Mouse (Mus musculus): ENCODE measurements around the gene Hdac6.
A peak's percentile ranks its signal among the peaks of the same experiment; 100 is the strongest.
"Not testable (repeated sequence)": the region's sequence is repeated elsewhere in the genome, so short reads cannot be mapped to it uniquely, and the experiment has no call there.

Gene Hdac6

GRCm38 (mm10) chrX:7919601-7920383 is 27.9 kb downstream of the Hdac6 start, which contains the start of gene Pcsk1n:
Pcsk1n (plus strand) TSS chrX:7919822.
- DNase-seq (ENCODE audit: low spot score in 2 of 2): peak; percentile 70 to 74

- not testable (repeated sequence) for DNase-seq (ENCODE audit: low spot score in 2 of 2)
Measured at GRCm38 (mm10) chrX:7917960-7918359, 29.7 kb downstream of the Hdac6 start.

GRCm38 (mm10) chrX:7915669-7916068 is 32.0 kb downstream of the Hdac6 start:
- DNase-seq (ENCODE audit: low spot score in 2 of 2): peak in 1 of 2 experiments; percentile 38

GRCm38 (mm10) chrX:7910473-7910872 is 37.2 kb downstream of the Hdac6 start:
- DNase-seq (ENCODE audit: low spot score in 2 of 2): no peak

- not testable (repeated sequence) for DNase-seq (ENCODE audit: low spot score in 2 of 2)
Measured at GRCm38 (mm10) chrX:7909242-7909641, 38.4 kb downstream of the Hdac6 start, which contains the start of gene Gm10490. Gm10490 (plus strand) TSS chrX:7909542.

- no peak for DNase-seq (ENCODE audit: low spot score in 2 of 2)
Measured at GRCm38 (mm10) chrX:7907735-7908134, 40.0 kb downstream of the Hdac6 start, which contains the start of gene Gm10491. Gm10491 (minus strand) TSS chrX:7907835.

GRCm38 (mm10) chrX:7904441-7904840 is 43.2 kb downstream of the Hdac6 start:
- no peak for DNase-seq (ENCODE audit: low spot score in 2 of 2)

GRCm38 (mm10) chrX:7898880-7899874 is 48.5 kb downstream of the Hdac6 start, which contains the start of the genes Pqbp1 and Timm17b:
Pqbp1 (minus strand) TSS chrX:7899269.
Timm17b (plus strand) TSS chrX:7899357.
- DNase-seq (ENCODE audit: low spot score in 2 of 2): peak; percentile 94 to 95

- DNase-seq (ENCODE audit: low spot score in 2 of 2): no peak
Measured at GRCm38 (mm10) chrX:7898211-7898610, 49.5 kb downstream of the Hdac6 start.

GRCm38 (mm10) chrX:7883841-7884567 is 63.7 kb downstream of the Hdac6 start, which contains the start of gene Slc35a2:
Slc35a2 (plus strand) TSS chrX:7884028.
- DNase-seq (ENCODE audit: low spot score in 2 of 2): peak; percentile 85 to 90

Data from right cerebral cortex, postnatal 10 days (tissue).